In the genomic region with DNA sequence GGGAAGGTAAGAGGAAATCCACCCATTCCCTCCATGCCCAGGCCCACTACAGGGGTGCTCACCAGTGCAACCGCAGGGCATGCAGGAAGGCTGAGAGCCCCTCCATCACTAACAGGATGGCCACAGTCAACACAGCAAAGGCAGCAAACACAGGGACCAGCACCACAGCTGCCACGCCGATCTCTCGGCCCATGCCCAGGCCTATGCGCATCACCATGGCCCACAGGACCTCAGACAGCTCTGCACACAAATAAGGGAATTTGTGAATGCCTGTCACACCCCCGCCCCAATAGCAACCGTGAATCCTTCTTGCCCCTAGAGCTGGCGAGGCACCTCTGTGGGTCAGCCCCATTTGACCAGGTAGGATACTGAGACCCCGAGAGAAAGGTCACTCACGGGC, we compare ENCODE assay signal across 19 mouse cellular contexts. TPM values are rescaled to one million over a fixed set of nuclear protein-coding genes. Genes with fewer than 3 reads are reported as not detected.
DNase-seq lines count a peak whose midpoint lies in the region; ATAC-seq and TF ChIP-seq lines count a peak whose summit lies in the region.
"Had no signal": no experiment of that assay in that cellular context is flagged by ENCODE, and none has a peak within 500 bp of the region (broad histone marks: within the 10 kb centered on the region; RNA-seq: fewer than 3 reads in every experiment).

No protein-coding gene starts in this region.

- no peak for DNase-seq in left cerebral cortex, adult 2 months (ENCODE audit: extremely low spot score in 1 of 2, low spot score in 2 of 2)
- DNase-seq in left cerebral cortex, adult 9 months (ENCODE audit: low spot score in 2 of 2), result no peak
- no peak for DNase-seq in hindbrain, embryonic 11.5 days (ENCODE audit: low spot score)
- no peak for DNase-seq in hindbrain, postnatal 0 days (ENCODE audit: low spot score)
- no peak for DNase-seq in gastrocnemius, postnatal 10 days
- DNase-seq: cerebellum, adult 8-10 months; gastrocnemius, postnatal 36 days; heart, postnatal 36 days; kidney, adult 11 months; kidney, postnatal 10 days; lung, postnatal 14 days; right cerebral cortex, postnatal 14 days; thymus, postnatal 36 days had no signal

- no peaks in the 10 kb centered on the region; the same call in 1 of the 2 replicates for H3K4me1 ChIP-seq in hindbrain, embryonic 11.5 days (replicated peaks; ENCODE audit: control insufficient read depth, insufficient read depth, low read length)
- no peaks in the 10 kb centered on the region for H3K4me1 ChIP-seq in hindbrain, postnatal 0 days (ENCODE audit: insufficient read depth, low read length)
- H3K4me1 ChIP-seq in neural tube, embryonic 13.5 days (replicated peaks), result peaks cover 22% of the 10 kb centered on the region
- H3K4me1 ChIP-seq: limb, embryonic 15.5 days had no signal

- H3K4me2 ChIP-seq in hindbrain, embryonic 11.5 days (replicated peaks; ENCODE audit: low read depth, low read length), result no peak overlapping the region
- H3K4me2 ChIP-seq in hindbrain, postnatal 0 days (ENCODE audit: low read depth, low read length), result no peak overlapping the region
- H3K4me2 ChIP-seq in neural tube, embryonic 13.5 days, result no peak overlapping the region
- H3K4me2 ChIP-seq: heart, embryonic 13.5 days; limb, embryonic 15.5 days had no signal

- TF ChIP-seq CTCF in left cerebral cortex, adult 2 months (IDR thresholded peaks at IDR 0.05), result no peak
- TF ChIP-seq CTCF in hindbrain, postnatal 0 days (IDR thresholded peaks at IDR 0.05; ENCODE audit: low read depth), result no peak

- no peak overlapping the region for H3K9ac ChIP-seq in hindbrain, embryonic 11.5 days (ENCODE audit: low read depth, low read length)
- no peak overlapping the region for H3K9ac ChIP-seq in hindbrain, postnatal 0 days (replicated peaks; ENCODE audit: low read length)
- 0 out of 2 replicates have a peak overlapping the region, but pooled peaks have one; percentile 17 for H3K9ac ChIP-seq in neural tube, embryonic 13.5 days
- H3K9ac ChIP-seq: heart, embryonic 13.5 days; limb, embryonic 15.5 days had no signal

- ATAC-seq in hindbrain, embryonic 11.5 days (ENCODE audit: low FRiP score), result no peak
- no peak for ATAC-seq in hindbrain, postnatal 0 days
- ATAC-seq in neural tube, embryonic 13.5 days (ENCODE audit: low read depth), result no peak
- no peak for ATAC-seq in activated CD4-positive, CD25-positive, alpha-beta regulatory T cell, adult 4 months
- ATAC-seq: Patski had no signal

- no peaks in the 10 kb centered on the region; the same call in 1 of the 2 replicates for H3K36me3 ChIP-seq in hindbrain, embryonic 11.5 days (ENCODE audit: control insufficient read depth, insufficient read depth, low read length)
- H3K36me3 ChIP-seq in hindbrain, postnatal 0 days (ENCODE audit: insufficient read depth, low read length), result peaks cover 26% of the 10 kb centered on the region
- H3K36me3 ChIP-seq in neural tube, embryonic 13.5 days, result peaks cover 51% of the 10 kb centered on the region

- intact Hi-C loops in left cerebral cortex, adult 2 months (cut with DNase I), result no loop called here

- H3K27ac ChIP-seq in left cerebral cortex, adult 2 months, result peak overlapping the region; percentile 30
- H3K27ac ChIP-seq in hindbrain, embryonic 11.5 days (ENCODE audit: low read depth, low read length), result peak overlapping the region; percentile 71
- peak overlapping the region; percentile 69 for H3K27ac ChIP-seq in hindbrain, postnatal 0 days
- H3K27ac ChIP-seq in neural tube, embryonic 13.5 days (replicated peaks), result peak overlapping the region; percentile 82
- H3K27ac ChIP-seq: heart, embryonic 13.5 days; limb, embryonic 15.5 days had no signal

- no peaks in the 10 kb centered on the region for H3K27me3 ChIP-seq in hindbrain, embryonic 11.5 days (ENCODE audit: control insufficient read depth, insufficient read depth, low read length)
- no peaks in the 10 kb centered on the region for H3K27me3 ChIP-seq in hindbrain, postnatal 0 days (ENCODE audit: insufficient read depth, low read length)
- no peaks in the 10 kb centered on the region for H3K27me3 ChIP-seq in neural tube, embryonic 13.5 days
- H3K27me3 ChIP-seq: heart, embryonic 13.5 days; limb, embryonic 15.5 days; megakaryocyte, embryonic 14.5 days; Patski had no signal

- H3K9me3 ChIP-seq in hindbrain, embryonic 11.5 days (ENCODE audit: control insufficient read depth, low read length), result no peaks in the 10 kb centered on the region
- H3K9me3 ChIP-seq in hindbrain, postnatal 0 days (ENCODE audit: low read length), result no peaks in the 10 kb centered on the region
- H3K9me3 ChIP-seq in neural tube, embryonic 13.5 days, result no peaks in the 10 kb centered on the region
- H3K9me3 ChIP-seq: heart, embryonic 13.5 days; limb, embryonic 15.5 days; megakaryocyte, embryonic 14.5 days had no signal

- 92% methylated on average over 10 of the region's 10 CpGs for WGBS in hindbrain, embryonic 11.5 days
- 93% methylated on average over 10 of the region's 10 CpGs for WGBS in hindbrain, postnatal 0 days
- 92% methylated on average over 10 of the region's 10 CpGs for WGBS in neural tube, embryonic 13.5 days

- H3K4me3 ChIP-seq in left cerebral cortex, adult 2 months, result no peak overlapping the region
- no peak overlapping the region for H3K4me3 ChIP-seq in hindbrain, embryonic 11.5 days (ENCODE audit: low read depth, low read length)
- H3K4me3 ChIP-seq in hindbrain, postnatal 0 days (ENCODE audit: low read length), result no peak overlapping the region
- H3K4me3 ChIP-seq in neural tube, embryonic 13.5 days, result no peak overlapping the region
- H3K4me3 ChIP-seq: heart, embryonic 13.5 days; limb, embryonic 15.5 days; megakaryocyte, embryonic 14.5 days had no signal

RNA-seq across cellular contexts. Expression of a gene that starts 10.7 kb away (rescaled TPM):
- total RNA-seq in left cerebral cortex, adult 2 months (2021), result 10 to 100 TPM; 14.9 to 20.1 TPM
- 10.7 and 11.6 TPM in 2 replicates for polyA plus RNA-seq in hindbrain, embryonic 11.5 days (2014; fragmentation: Nextera tagmentation; extraction: Ambion mirVana)
- 35.4 and 44.0 TPM in 2 replicates for total RNA-seq in hindbrain, postnatal 0 days (2014; rRNA removed)
- 16.8 and 17.3 TPM in 2 replicates for polyA plus RNA-seq in hindbrain, postnatal 0 days (2015; fragmentation: Nextera tagmentation; extraction: Ambion mirVana)
- polyA plus RNA-seq in neural tube, embryonic 13.5 days (2015; fragmentation: Nextera tagmentation; extraction: Ambion mirVana), result 18.4 and 18.9 TPM in 2 replicates
- 10 to 100 TPM; 13.6 to 31.1 TPM for total RNA-seq in gastrocnemius, postnatal 10 days (2021)
- polyA plus RNA-seq in activated CD4-positive, CD25-positive, alpha-beta regulatory T cell, adult 4 months (2017; shearing (Covaris generic)), result 10 to 100 TPM; 36.2 to 70.0 TPM

RNA-seq across cellular contexts. Expression of a gene that starts 16.4 kb away (rescaled TPM):
- total RNA-seq in left cerebral cortex, adult 2 months (2021), result 100 to 1,000 TPM; 129 to 133 TPM
- 240 and 258 TPM in 2 replicates for polyA plus RNA-seq in hindbrain, embryonic 11.5 days (2014; fragmentation: Nextera tagmentation; extraction: Ambion mirVana)
- 212 and 221 TPM in 2 replicates for total RNA-seq in hindbrain, postnatal 0 days (2014; rRNA removed)
- 366 and 367 TPM in 2 replicates for polyA plus RNA-seq in hindbrain, postnatal 0 days (2015; fragmentation: Nextera tagmentation; extraction: Ambion mirVana)
- 286 and 302 TPM in 2 replicates for polyA plus RNA-seq in neural tube, embryonic 13.5 days (2015; fragmentation: Nextera tagmentation; extraction: Ambion mirVana)
- 100 to 1,000 TPM; 181 to 205 TPM for total RNA-seq in gastrocnemius, postnatal 10 days (2021)
- 100 to 1,000 TPM; 262 to 298 TPM for polyA plus RNA-seq in activated CD4-positive, CD25-positive, alpha-beta regulatory T cell, adult 4 months (2017; shearing (Covaris generic))

RNA-seq across cellular contexts. Expression of a gene that starts 33.4 kb away (rescaled TPM):
- 1 to 10 TPM; 2.3 to 3.3 TPM for total RNA-seq in left cerebral cortex, adult 2 months (2021)
- 0.59 and 1.4 TPM in 2 replicates for polyA plus RNA-seq in hindbrain, embryonic 11.5 days (2014; fragmentation: Nextera tagmentation; extraction: Ambion mirVana)
- 2.2 and 3.0 TPM in 2 replicates for total RNA-seq in hindbrain, postnatal 0 days (2014; rRNA removed)
- polyA plus RNA-seq in hindbrain, postnatal 0 days (2015; fragmentation: Nextera tagmentation; extraction: Ambion mirVana), result 3.5 and 4.3 TPM in 2 replicates
- 1.9 and 2.2 TPM in 2 replicates for polyA plus RNA-seq in neural tube, embryonic 13.5 days (2015; fragmentation: Nextera tagmentation; extraction: Ambion mirVana)
- 1 to 10 TPM; 4.2 to 5.7 TPM for total RNA-seq in gastrocnemius, postnatal 10 days (2021)
- under 1 TPM in 1 of 2 experiments, not detected in 1; 0.83 TPM for polyA plus RNA-seq in activated CD4-positive, CD25-positive, alpha-beta regulatory T cell, adult 4 months (2017; shearing (Covaris generic))

RNA-seq across cellular contexts. Expression of a gene that starts 38.8 kb away (rescaled TPM):
- 10 to 100 TPM; 12.9 to 16.3 TPM for total RNA-seq in left cerebral cortex, adult 2 months (2021)
- 5.1 and 6.4 TPM in 2 replicates for polyA plus RNA-seq in hindbrain, embryonic 11.5 days (2014; fragmentation: Nextera tagmentation; extraction: Ambion mirVana)
- total RNA-seq in hindbrain, postnatal 0 days (2014; rRNA removed), result 12.8 and 19.9 TPM in 2 replicates
- 15.3 and 16.3 TPM in 2 replicates for polyA plus RNA-seq in hindbrain, postnatal 0 days (2015; fragmentation: Nextera tagmentation; extraction: Ambion mirVana)
- 11.8 and 13.5 TPM in 2 replicates for polyA plus RNA-seq in neural tube, embryonic 13.5 days (2015; fragmentation: Nextera tagmentation; extraction: Ambion mirVana)
- total RNA-seq in gastrocnemius, postnatal 10 days (2021), result 10 to 100 TPM; 19.6 to 20.1 TPM
- polyA plus RNA-seq in activated CD4-positive, CD25-positive, alpha-beta regulatory T cell, adult 4 months (2017; shearing (Covaris generic)), result 10 to 100 TPM; 17.1 to 21.8 TPM
- polyA plus RNA-seq: Patski had no signal

RNA-seq across cellular contexts. Expression of a gene that starts 44.6 kb away (rescaled TPM):
- 100 to 1,000 TPM in 1 of 2 experiments, 10 to 100 TPM in 1; 96.7 to 120 TPM for total RNA-seq in left cerebral cortex, adult 2 months (2021)
- 50.3 and 63.7 TPM in 2 replicates for polyA plus RNA-seq in hindbrain, embryonic 11.5 days (2014; fragmentation: Nextera tagmentation; extraction: Ambion mirVana)
- 57.3 and 68.9 TPM in 2 replicates for total RNA-seq in hindbrain, postnatal 0 days (2014; rRNA removed)
- 53.9 and 57.3 TPM in 2 replicates for polyA plus RNA-seq in hindbrain, postnatal 0 days (2015; fragmentation: Nextera tagmentation; extraction: Ambion mirVana)
- polyA plus RNA-seq in neural tube, embryonic 13.5 days (2015; fragmentation: Nextera tagmentation; extraction: Ambion mirVana), result 51.5 and 54.6 TPM in 2 replicates
- total RNA-seq in gastrocnemius, postnatal 10 days (2021), result 1 to 10 TPM; 6.0 to 7.0 TPM
- 1 to 10 TPM; 3.0 to 3.2 TPM for polyA plus RNA-seq in activated CD4-positive, CD25-positive, alpha-beta regulatory T cell, adult 4 months (2017; shearing (Covaris generic))

Comparison
In these comparisons a context has a peak if more than half of its experiments do, and no peak if none do; other contexts are left out.
1. H3K27ac ChIP-seq: peak in every context shown above with its lines; median percentile 82 in neural tube, embryonic 13.5 days; 71 in hindbrain, embryonic 11.5 days; 69 in hindbrain, postnatal 0 days; 30 in left cerebral cortex, adult 2 months.